Mouse (Mus musculus): ENCODE measurements around the gene Chrng.

GRCm38 (mm10) chr1:87243021-87243420 is 38.6 kb downstream of the Chrng start:
- TF ChIP-seq GATA1 (IDR thresholded peaks at IDR 0.05; ENCODE audit: low read length) (no peak), TAL1 (IDR thresholded peaks at IDR 0.05; ENCODE audit: low read length) (no peak)
